Mouse (Mus musculus): ENCODE results near the gene Ptgr2. TPM values are rescaled to one million over a fixed set of nuclear protein-coding genes. Genes with fewer than 3 reads are reported as not detected.
"Not testable (repeated sequence)": the region's sequence is repeated elsewhere in the genome, so short reads cannot be mapped to it uniquely, and the experiment has no call there.

Ptgr2 gene
- polyA plus RNA-seq (2014; fragmentation: Nextera tagmentation; extraction: Ambion mirVana), result 16.0 and 17.9 TPM in 2 replicates

DNA sequence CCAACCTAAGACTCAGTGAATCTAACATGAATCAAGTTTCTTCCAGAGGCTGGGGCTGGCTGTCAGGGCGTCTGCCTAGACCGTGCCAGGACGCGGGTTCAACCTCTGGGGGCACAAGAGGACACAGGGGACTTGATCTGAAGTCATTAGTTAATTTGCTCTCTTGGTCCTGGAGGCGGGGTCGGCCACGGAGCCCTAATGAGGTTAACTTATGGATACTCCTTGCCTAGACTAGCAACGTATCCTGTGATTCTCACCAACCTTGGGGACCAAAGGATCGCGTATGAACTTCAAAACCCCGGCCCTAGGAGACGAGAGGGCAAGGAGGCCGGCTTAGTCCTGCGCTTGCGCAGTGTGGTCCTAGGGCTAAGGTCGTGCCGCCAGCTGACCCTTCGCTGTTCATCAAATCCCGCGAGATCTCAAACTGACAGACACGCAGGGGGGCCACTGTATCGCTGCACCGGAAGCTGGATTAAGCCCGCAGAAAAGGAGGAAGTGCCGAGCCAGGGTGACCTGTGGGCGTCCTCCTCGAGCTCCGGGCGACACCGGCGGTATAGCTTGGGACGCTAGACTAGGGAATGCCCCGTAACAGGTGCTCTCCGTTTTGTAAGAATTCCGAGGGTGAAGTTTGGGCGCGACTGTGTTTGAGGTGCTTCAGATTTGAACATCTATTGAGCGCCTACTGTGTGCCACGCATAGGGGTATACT, at the start of gene Ptgr2:
Ptgr2 (plus strand) TSS at position 348 of the 708 bp plus-strand sequence.
- Histone ChIP-seq H3K9me3 (ENCODE audit: control insufficient read depth, low read length) (no peaks in the 10 kb centered on the region), H3K36me3 (ENCODE audit: control insufficient read depth, insufficient read depth, low read length) (no peaks in the 10 kb centered on the region), H3K4me1 (replicated peaks; ENCODE audit: control insufficient read depth, insufficient read depth, low read length) (no peaks in the 10 kb centered on the region), H3K9ac (ENCODE audit: low read depth, low read length) (peak within 1 kb of the TSS; percentile 55), H3K4me3 (ENCODE audit: low read depth, low read length) (peak within 1 kb of the TSS; percentile 44), H3K27ac (ENCODE audit: low read depth, low read length) (peak within 1 kb of the TSS; percentile 42; the same call in 1 of the 2 replicates), H3K27me3 (ENCODE audit: control insufficient read depth, insufficient read depth, low read length) (no peaks in the 10 kb centered on the region), H3K4me2 (replicated peaks; ENCODE audit: low read depth, low read length) (peak within 1 kb of the TSS; percentile 44)
- under 1% methylated on average over 39 of the region's 39 CpGs for WGBS
- peak; percentile 94 for ATAC-seq (ENCODE audit: low FRiP score)
- peak; percentile 95 for DNase-seq (ENCODE audit: low spot score)

DNA sequence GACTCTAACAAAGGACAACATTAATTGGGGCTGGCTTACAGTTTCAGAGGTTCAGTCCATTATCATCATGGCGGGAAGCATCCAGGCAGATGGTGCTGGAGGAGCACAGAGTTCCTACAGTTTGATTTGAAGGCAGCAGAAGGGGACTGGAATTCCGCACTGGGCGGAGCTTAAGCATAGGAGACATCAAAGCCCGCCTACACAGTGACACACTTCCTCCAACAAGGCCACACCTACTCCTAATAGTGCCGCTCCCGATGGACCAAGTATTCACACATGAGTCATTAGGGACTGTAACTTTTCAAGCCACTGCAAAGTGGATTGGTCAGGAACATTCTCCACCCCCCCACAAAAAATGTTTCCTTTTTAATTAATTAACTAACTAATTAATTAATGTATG, 49.5 kb upstream of the Ptgr2 start:
- Histone ChIP-seq H3K4me2 (replicated peaks; ENCODE audit: low read depth, low read length) (no peak overlapping the region), H3K4me3 (ENCODE audit: low read depth, low read length) (no peak overlapping the region), H3K27me3 (ENCODE audit: control insufficient read depth, insufficient read depth, low read length) (no peaks in the 10 kb centered on the region), H3K9ac (ENCODE audit: low read depth, low read length) (no peak overlapping the region), H3K36me3 (ENCODE audit: control insufficient read depth, insufficient read depth, low read length) (no peaks in the 10 kb centered on the region), H3K9me3 (ENCODE audit: control insufficient read depth, low read length) (no peaks in the 10 kb centered on the region), H3K27ac (ENCODE audit: low read depth, low read length) (no peak overlapping the region), H3K4me1 (replicated peaks; ENCODE audit: control insufficient read depth, insufficient read depth, low read length) (no peaks in the 10 kb centered on the region)
- 95% methylated on average over 6 of the region's 6 CpGs for WGBS
- DNase-seq (ENCODE audit: low spot score) (no peak), ATAC-seq (ENCODE audit: low FRiP score) (no peak)

DNA sequence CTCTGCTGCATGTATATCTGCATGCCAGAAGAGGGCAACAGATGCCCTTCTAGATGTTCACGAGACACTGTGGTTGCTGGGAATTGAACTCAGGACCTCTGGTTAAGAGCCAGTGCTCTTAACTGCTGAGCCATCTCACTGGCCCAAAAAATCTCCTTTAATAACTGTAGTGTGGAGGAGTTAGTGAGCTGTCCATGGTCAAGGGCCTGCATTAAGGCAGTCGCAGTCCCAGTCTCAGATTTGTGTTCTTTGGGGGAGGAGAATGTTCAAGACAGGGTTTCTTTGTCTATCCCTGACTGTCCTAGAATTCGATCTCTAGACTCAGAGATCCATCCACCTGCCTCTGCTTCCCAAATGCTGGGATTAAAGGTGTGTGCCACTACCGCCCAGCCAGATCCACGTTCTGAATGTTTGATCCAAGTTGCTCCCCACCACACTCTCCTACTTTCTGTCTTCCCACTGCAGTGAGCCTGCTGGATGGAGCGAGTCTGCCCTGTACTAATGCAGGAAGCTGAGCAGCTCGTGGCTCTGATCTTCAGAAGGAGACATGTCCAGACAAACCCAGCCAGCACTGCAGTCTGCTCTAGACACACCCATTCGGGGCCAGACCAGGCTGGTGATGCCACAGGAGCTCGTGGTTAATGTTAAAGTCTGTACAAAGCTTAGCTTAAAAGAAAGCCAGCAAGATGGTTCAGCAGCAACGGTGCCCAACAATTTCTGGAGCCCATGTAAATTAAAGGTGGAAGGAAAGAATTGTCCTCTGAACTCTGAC, 48.9 kb upstream of the Ptgr2 start:
- ATAC-seq (ENCODE audit: low FRiP score), result no peak
- H3K9ac ChIP-seq (ENCODE audit: low read depth, low read length), result no peak overlapping the region
- H3K36me3 ChIP-seq (ENCODE audit: control insufficient read depth, insufficient read depth, low read length), result no peaks in the 10 kb centered on the region
- DNase-seq (ENCODE audit: low spot score), result no peak
- no peaks in the 10 kb centered on the region for H3K4me1 ChIP-seq (replicated peaks; ENCODE audit: control insufficient read depth, insufficient read depth, low read length)
- WGBS, result 82% methylated on average over 10 of the region's 10 CpGs
- no peak overlapping the region for H3K4me3 ChIP-seq (ENCODE audit: low read depth, low read length)
- H3K4me2 ChIP-seq (replicated peaks; ENCODE audit: low read depth, low read length), result no peak overlapping the region
- H3K9me3 ChIP-seq (ENCODE audit: control insufficient read depth, low read length), result no peaks in the 10 kb centered on the region
- no peak overlapping the region for H3K27ac ChIP-seq (ENCODE audit: low read depth, low read length)
- H3K27me3 ChIP-seq (ENCODE audit: control insufficient read depth, insufficient read depth, low read length), result no peaks in the 10 kb centered on the region

DNA sequence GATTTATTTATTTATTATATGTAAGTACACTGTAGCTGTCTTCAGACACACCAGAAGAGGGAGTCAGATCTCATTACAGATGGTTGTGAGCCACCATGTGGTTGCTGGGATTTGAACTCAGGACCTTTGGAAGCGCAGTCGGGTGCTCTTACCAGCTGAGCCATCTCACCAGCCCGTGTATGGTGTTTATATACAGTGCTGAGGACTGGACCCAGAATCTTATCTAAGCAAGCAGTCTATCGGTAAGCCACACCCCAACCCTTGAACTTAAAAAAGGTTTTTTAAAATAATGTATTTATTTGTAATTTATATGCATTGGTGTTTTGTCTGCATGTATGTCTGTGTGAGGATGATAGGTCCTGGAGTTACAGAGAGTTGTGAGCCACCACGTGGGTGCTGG, 48.0 kb upstream of the Ptgr2 start:
- 89% methylated on average over 5 of the region's 5 CpGs for WGBS
- H3K4me2 ChIP-seq (replicated peaks; ENCODE audit: low read depth, low read length); H3K9me3 ChIP-seq (ENCODE audit: control insufficient read depth, low read length); H3K27ac ChIP-seq (ENCODE audit: low read depth, low read length); H3K36me3 ChIP-seq (ENCODE audit: control insufficient read depth, insufficient read depth, low read length); H3K4me1 ChIP-seq (replicated peaks; ENCODE audit: control insufficient read depth, insufficient read depth, low read length); H3K9ac ChIP-seq (ENCODE audit: low read depth, low read length); H3K27me3 ChIP-seq (ENCODE audit: control insufficient read depth, insufficient read depth, low read length); H3K4me3 ChIP-seq (ENCODE audit: low read depth, low read length); DNase-seq (ENCODE audit: low spot score); ATAC-seq (ENCODE audit: low FRiP score): not testable (repeated sequence)

DNA sequence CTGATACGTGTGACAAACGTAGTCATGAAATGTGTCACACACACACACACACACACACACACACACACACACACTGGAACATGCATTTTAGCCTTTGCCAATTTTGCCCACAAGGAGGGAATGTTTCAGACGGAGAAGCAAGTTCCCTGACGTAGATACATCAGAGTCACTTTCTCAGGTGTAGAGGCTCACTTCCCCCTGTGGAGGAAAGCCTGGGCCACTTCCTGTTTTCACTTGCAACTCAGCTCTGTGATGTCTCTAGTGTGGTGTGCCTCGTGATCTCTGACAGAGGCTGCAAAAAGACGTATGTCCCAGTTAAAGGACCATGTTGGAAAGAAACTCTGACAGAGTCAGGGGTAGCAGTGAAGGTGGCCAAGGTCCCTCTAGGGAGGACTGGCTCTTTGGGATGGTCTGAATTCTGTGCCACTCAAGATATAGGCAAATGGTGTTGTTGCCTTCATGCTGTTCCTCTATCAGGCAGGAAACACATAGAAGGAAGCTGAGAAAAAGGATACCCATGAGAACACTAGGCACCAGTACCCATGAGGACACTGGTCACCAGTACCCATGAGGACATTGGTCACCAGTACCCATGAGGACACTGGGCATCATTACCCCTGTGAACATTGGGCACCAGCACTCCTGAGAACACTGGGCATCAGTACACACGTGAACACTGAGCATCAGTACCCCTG, 41.8 kb upstream of the Ptgr2 start:
- Histone ChIP-seq H3K4me3 (ENCODE audit: low read depth, low read length) (no peak overlapping the region), H3K4me2 (replicated peaks; ENCODE audit: low read depth, low read length) (no peak overlapping the region), H3K27ac (ENCODE audit: low read depth, low read length) (no peak overlapping the region), H3K27me3 (ENCODE audit: control insufficient read depth, insufficient read depth, low read length) (no peaks in the 10 kb centered on the region), H3K9me3 (ENCODE audit: control insufficient read depth, low read length) (no peaks in the 10 kb centered on the region), H3K9ac (ENCODE audit: low read depth, low read length) (no peak overlapping the region), H3K36me3 (ENCODE audit: control insufficient read depth, insufficient read depth, low read length) (no peaks in the 10 kb centered on the region), H3K4me1 (replicated peaks; ENCODE audit: control insufficient read depth, insufficient read depth, low read length) (no peaks in the 10 kb centered on the region)
- 83% methylated on average over 7 of the region's 7 CpGs for WGBS
- ATAC-seq (ENCODE audit: low FRiP score), result no peak
- DNase-seq (ENCODE audit: low spot score), result no peak

DNA sequence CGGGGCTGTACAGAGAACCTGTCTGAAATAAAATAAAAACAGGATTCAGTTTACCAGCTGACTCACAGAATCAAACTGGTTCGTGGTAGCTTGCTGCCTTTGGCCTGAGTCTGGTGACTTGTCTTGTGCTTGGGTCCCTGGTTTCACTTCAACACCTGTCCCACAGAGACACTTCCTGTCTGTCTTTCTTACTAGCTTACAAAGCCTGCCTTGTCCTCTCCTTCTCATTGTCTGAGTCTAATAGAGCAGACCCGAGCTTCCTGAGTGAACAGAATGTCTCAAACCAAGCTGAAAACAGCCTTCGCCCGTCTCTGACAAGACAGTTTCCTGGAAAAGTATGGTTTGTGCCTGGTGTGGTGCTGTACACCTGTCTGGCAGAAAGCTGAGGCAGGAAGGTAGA, 39.3 kb upstream of the Ptgr2 start:
- no peak for ATAC-seq (ENCODE audit: low FRiP score)
- Histone ChIP-seq H3K4me1 (replicated peaks; ENCODE audit: control insufficient read depth, insufficient read depth, low read length) (no peaks in the 10 kb centered on the region), H3K9ac (ENCODE audit: low read depth, low read length) (no peak overlapping the region), H3K27ac (ENCODE audit: low read depth, low read length) (no peak overlapping the region), H3K36me3 (ENCODE audit: control insufficient read depth, insufficient read depth, low read length) (no peaks in the 10 kb centered on the region), H3K27me3 (ENCODE audit: control insufficient read depth, insufficient read depth, low read length) (no peaks in the 10 kb centered on the region), H3K9me3 (ENCODE audit: control insufficient read depth, low read length) (no peaks in the 10 kb centered on the region), H3K4me3 (ENCODE audit: low read depth, low read length) (no peak overlapping the region), H3K4me2 (replicated peaks; ENCODE audit: low read depth, low read length) (no peak overlapping the region)
- WGBS, result 63% methylated on average over 5 of the region's 5 CpGs
- no peak for DNase-seq (ENCODE audit: low spot score)

DNA sequence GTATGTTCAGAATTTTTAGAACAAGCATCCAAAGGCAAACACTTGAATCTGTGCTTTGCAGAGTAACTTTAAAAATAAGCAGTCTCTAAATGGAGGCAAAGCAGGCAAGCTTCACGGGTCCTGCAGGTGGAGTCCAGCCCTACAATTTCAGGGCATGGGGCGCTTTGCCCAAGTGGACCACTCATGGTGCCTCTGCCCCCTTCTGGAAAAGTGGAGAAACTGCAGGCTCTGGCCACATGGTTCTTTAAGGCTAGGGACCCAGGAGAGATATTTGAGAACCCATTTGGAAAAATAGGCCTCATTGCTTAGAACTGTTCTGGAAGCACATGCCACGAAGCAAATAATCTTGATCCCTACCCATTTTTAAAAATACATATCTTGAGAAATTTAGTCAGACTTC, 35.8 kb upstream of the Ptgr2 start:
- 6% methylated on average over 3 of the region's 3 CpGs for WGBS
- Histone ChIP-seq H3K27ac (ENCODE audit: low read depth, low read length) (no peak overlapping the region), H3K9ac (ENCODE audit: low read depth, low read length) (no peak overlapping the region), H3K4me2 (replicated peaks; ENCODE audit: low read depth, low read length) (no peak overlapping the region), H3K4me1 (replicated peaks; ENCODE audit: control insufficient read depth, insufficient read depth, low read length) (no peaks in the 10 kb centered on the region), H3K4me3 (ENCODE audit: low read depth, low read length) (no peak overlapping the region), H3K27me3 (ENCODE audit: control insufficient read depth, insufficient read depth, low read length) (no peaks in the 10 kb centered on the region), H3K36me3 (ENCODE audit: control insufficient read depth, insufficient read depth, low read length) (no peaks in the 10 kb centered on the region), H3K9me3 (ENCODE audit: control insufficient read depth, low read length) (no peaks in the 10 kb centered on the region)
- ATAC-seq (ENCODE audit: low FRiP score), result no peak
- DNase-seq (ENCODE audit: low spot score), result peak; percentile 81

DNA sequence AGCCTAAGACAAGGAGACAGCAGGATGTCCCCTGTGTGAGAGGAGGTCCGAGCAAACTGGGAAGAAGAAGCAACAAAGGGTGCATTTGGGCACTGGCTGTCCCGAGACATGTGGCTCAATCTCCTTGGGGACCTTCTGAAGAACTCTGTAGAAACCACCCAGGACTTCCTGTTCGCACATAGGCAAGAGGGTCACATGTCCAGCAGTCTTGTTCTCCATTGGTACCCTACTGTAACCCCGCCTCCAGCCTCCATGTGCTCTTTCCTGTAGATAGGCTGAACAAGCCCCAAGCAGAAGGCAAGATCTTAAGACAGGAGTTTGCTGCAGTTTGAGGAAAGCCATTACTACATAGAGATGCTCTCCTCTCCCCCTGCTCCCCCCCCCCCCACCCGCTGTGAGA, 32.2 kb upstream of the Ptgr2 start:
- no peak overlapping the region for H3K9ac ChIP-seq (ENCODE audit: low read depth, low read length)
- H3K4me1 ChIP-seq (replicated peaks; ENCODE audit: control insufficient read depth, insufficient read depth, low read length), result no peaks in the 10 kb centered on the region
- no peak overlapping the region for H3K27ac ChIP-seq (ENCODE audit: low read depth, low read length)
- no peak overlapping the region for H3K4me3 ChIP-seq (ENCODE audit: low read depth, low read length)
- no peaks in the 10 kb centered on the region for H3K27me3 ChIP-seq (ENCODE audit: control insufficient read depth, insufficient read depth, low read length)
- H3K4me2 ChIP-seq (replicated peaks; ENCODE audit: low read depth, low read length), result no peak overlapping the region
- no peaks in the 10 kb centered on the region for H3K36me3 ChIP-seq (ENCODE audit: control insufficient read depth, insufficient read depth, low read length)
- WGBS, result 90% methylated on average over 5 of the region's 5 CpGs
- DNase-seq (ENCODE audit: low spot score) (no peak), ATAC-seq (ENCODE audit: low FRiP score) (no peak)
- H3K9me3 ChIP-seq (ENCODE audit: control insufficient read depth, low read length), result no peaks in the 10 kb centered on the region
